Mouse (Mus musculus) heart, embryonic 14.5 days (tissue): ENCODE measurements around the gene Rassf6. TPM values are rescaled to one million over a fixed set of nuclear protein-coding genes. Genes with fewer than 3 reads are reported as not detected.
A peak's percentile ranks its signal among the peaks of the same experiment; 100 is the strongest.
"Not testable (repeated sequence)": the region's sequence is repeated elsewhere in the genome, so short reads cannot be mapped to it uniquely, and the experiment has no call there.

ENCODE experiments used
- ATAC-seq: fragments of 200-750 bp; cut with Nextera tagmentation; 2 replicates; pipeline ENCODE4 v1.8.0; 2017; ENCODE audit warnings: low read depth, moderate TSS enrichment; ENCODE audit not compliant: insufficient number of reproducible peaks, insufficient read depth, low FRiP score
- H3K27ac ChIP-seq, 2 experiments: fragments of 200-500 bp in 1 of 2; fragments of 300-500 bp in 1 of 2; sonication (generic) in 1 of 2; replicated peaks in 1 of 2; 2 replicates each; pipeline ENCODE4 v1.5.1; 2012 to 2014; ENCODE audit warnings: low read depth in 2 of 2, low read length in 2 of 2, control low read depth in 1 of 2, mild to moderate bottlenecking in 1 of 2, mixed read lengths in 1 of 2; ENCODE audit not compliant: control insufficient read depth in 1 of 2, insufficient read depth in 1 of 2
- H3K27me3 ChIP-seq: fragments of 300-500 bp; sonication (generic); 2 replicates; pipeline ENCODE4 v1.6.1; 2014; ENCODE audit warnings: mild to moderate bottlenecking, low read length, control low read depth; ENCODE audit not compliant: control insufficient read depth, insufficient read depth
- H3K36me3 ChIP-seq: fragments of 300-500 bp; sonication (generic); 2 replicates; pipeline ENCODE4 v1.6.1; 2014; ENCODE audit warnings: mild to moderate bottlenecking, control low read depth, low read length, mixed read lengths; ENCODE audit not compliant: control insufficient read depth, insufficient read depth
- H3K4me1 ChIP-seq, 2 experiments: fragments of 200-500 bp in 1 of 2; fragments of 300-500 bp in 1 of 2; sonication (generic) in 1 of 2; 2 replicates each; pipeline ENCODE4 v1.6.1; 2012 to 2014; ENCODE audit warnings: low read length in 2 of 2, control low read depth in 1 of 2, mixed read lengths in 1 of 2; ENCODE audit not compliant: control insufficient read depth in 2 of 2, insufficient read depth in 2 of 2
- H3K4me2 ChIP-seq: fragments of 300-500 bp; sonication (generic); 2 replicates; pipeline ENCODE4 v1.6.1; 2014; ENCODE audit warnings: mild to moderate bottlenecking, low read length
- H3K4me3 ChIP-seq, 2 experiments: fragments of 200-500 bp in 1 of 2; fragments of 300-500 bp in 1 of 2; sonication (generic) in 1 of 2; 2 replicates each; pipeline ENCODE4 v1.5.1; 2012 to 2014; ENCODE audit warnings: low read length in 2 of 2, mild to moderate bottlenecking in 2 of 2, control low read depth in 1 of 2, low read depth in 1 of 2, moderate library complexity in 1 of 2; ENCODE audit not compliant: control insufficient read depth in 1 of 2, insufficient read depth in 1 of 2
- H3K9ac ChIP-seq: fragments of 300-500 bp; sonication (generic); 2 replicates; pipeline ENCODE4 v1.6.1; 2014; ENCODE audit warnings: mild to moderate bottlenecking, low read length
- H3K9me3 ChIP-seq: fragments of 300-500 bp; sonication (generic); 2 replicates; pipeline ENCODE4 v1.6.1; 2016; ENCODE audit warnings: low read length, control low read depth; ENCODE audit not compliant: control insufficient read depth
- WGBS: fragments of 180-500 bp; shearing (Covaris S2); extraction: QIAGEN DNeasy Blood & Tissue Kit; methylation state at CpG from one replicate; pipeline ENCODE4 v1.1.7; 2014; 5-methylcytosine and 5-hydroxymethylcytosine counted together
- polyA plus RNA-seq: library from polyadenylated mRNA; unstranded; fragments of >200 nt; fragmentation: Nextera tagmentation; extraction: Ambion mirVana; gene quantifications from 2 replicates; pipeline ENCODE4 v1.2.1, GENCODE M21; 2014

Gene Rassf6
- polyA plus RNA-seq, 1 experiment from 2014 or later: 0.55 TPM

DNA sequence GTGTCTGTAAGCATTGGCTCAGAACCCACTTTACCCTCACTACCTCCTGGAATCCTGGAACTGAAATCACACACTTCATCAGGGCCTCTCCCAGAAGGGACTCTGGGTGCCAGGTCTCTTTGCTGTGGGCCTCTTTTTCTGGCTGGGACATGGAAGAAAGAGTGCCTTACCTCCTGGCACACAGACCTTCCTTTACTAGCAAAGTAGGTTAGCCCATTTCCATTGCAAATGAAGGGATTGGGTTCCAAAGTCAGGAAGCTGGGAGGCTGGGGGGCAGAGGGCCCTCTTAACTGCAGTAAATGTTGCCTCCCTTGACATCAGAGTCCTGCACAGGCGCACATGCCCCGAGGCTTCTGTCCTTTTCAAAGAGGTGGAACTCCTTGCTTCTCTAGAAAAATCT, 17.2 kb downstream of the Rassf6 start:
- 89% methylated on average over 2 of the region's 2 CpGs for WGBS
- no peak for ATAC-seq
- no peaks in the 10 kb centered on the region for H3K27me3 ChIP-seq
- no peak overlapping the region for H3K27ac ChIP-seq
- H3K36me3 ChIP-seq: no peaks in the 10 kb centered on the region
- H3K4me2 ChIP-seq: no peak overlapping the region
- H3K4me3 ChIP-seq: no peak overlapping the region
- no peaks in the 10 kb centered on the region for H3K9me3 ChIP-seq
- no peaks in the 10 kb centered on the region for H3K4me1 ChIP-seq
- no peak overlapping the region for H3K9ac ChIP-seq

DNA sequence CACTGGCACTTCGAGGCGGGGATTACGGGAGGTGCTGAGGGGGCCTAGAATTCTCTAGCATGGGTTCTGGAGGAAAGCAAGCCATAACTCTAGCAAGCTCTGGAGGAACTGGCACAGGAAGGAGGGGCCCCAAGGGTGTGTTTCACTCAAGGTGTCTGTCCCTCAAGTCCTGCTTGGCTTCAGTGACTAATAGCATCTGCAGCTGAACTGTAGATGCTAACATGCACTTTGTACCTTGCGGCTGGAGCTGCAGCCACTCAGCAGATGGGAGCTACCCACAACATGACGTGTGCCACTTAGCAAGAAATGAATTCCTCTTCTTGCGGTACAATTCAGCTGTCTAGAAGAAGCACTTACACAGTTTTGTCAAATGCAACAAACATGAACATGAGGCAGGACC, 18.7 kb downstream of the Rassf6 start:
- no peaks in the 10 kb centered on the region for H3K36me3 ChIP-seq
- no peaks in the 10 kb centered on the region for H3K4me1 ChIP-seq
- H3K4me2 ChIP-seq: no peak overlapping the region
- H3K9ac ChIP-seq: no peak overlapping the region
- H3K4me3 ChIP-seq: no peak overlapping the region
- ATAC-seq: no peak
- H3K9me3 ChIP-seq: no peaks in the 10 kb centered on the region
- 86% methylated on average over 6 of the region's 6 CpGs for WGBS
- H3K27ac ChIP-seq: no peak overlapping the region
- H3K27me3 ChIP-seq: no peaks in the 10 kb centered on the region

DNA sequence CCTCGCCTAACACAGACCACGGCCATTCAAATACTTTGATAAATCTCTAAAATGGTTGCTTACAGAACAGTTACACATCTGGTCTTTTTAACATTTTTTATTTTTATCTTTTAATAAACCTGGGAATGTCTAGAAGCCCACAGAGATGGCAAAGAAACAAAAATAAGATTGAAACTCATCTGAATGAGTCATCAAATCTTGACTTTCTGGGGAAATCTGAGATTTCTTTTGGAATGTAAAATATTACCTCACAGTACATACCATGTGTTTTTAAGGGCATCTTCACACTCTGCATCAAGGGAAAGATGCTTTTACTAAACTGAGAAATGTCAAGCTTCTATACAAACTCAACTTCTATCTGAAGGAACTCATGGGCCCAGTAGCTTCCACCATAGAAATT, 19.1 kb downstream of the Rassf6 start:
- WGBS: 83% methylated on average over 2 of the region's 2 CpGs
- Histone ChIP-seq H3K9me3 (no peaks in the 10 kb centered on the region), H3K4me1 (no peaks in the 10 kb centered on the region), H3K36me3 (no peaks in the 10 kb centered on the region), H3K27ac (no peak overlapping the region), H3K9ac (no peak overlapping the region), H3K27me3 (no peaks in the 10 kb centered on the region), H3K4me2 (no peak overlapping the region), H3K4me3 (no peak overlapping the region)
- ATAC-seq: no peak

DNA sequence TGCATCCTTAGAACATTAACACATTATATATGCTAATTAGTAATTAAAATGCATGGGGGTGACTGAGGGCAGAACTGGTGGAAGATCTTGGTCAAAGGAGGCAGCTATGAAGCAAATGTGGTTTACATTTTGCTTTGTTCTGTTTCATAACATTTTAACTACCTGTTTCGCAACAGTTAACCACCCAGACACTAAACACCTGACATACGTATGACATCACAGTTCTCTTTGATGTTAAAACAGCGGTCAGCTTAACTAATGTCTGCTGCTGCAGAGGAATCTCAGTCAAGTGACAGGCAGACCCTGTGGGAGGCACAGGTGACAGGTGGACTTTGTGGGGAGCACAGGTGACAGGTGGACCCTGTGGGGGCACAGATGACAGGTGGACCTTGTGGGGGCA, 22.6 kb downstream of the Rassf6 start:
- 88% methylated on average over 3 of the region's 3 CpGs for WGBS
- no peak overlapping the region for H3K4me3 ChIP-seq
- H3K4me1 ChIP-seq: no peaks in the 10 kb centered on the region
- ATAC-seq: no peak
- H3K36me3 ChIP-seq: no peaks in the 10 kb centered on the region
- H3K27me3 ChIP-seq: no peaks in the 10 kb centered on the region
- H3K9ac ChIP-seq: no peak overlapping the region
- no peaks in the 10 kb centered on the region for H3K9me3 ChIP-seq
- no peak overlapping the region for H3K4me2 ChIP-seq
- no peak overlapping the region for H3K27ac ChIP-seq

DNA sequence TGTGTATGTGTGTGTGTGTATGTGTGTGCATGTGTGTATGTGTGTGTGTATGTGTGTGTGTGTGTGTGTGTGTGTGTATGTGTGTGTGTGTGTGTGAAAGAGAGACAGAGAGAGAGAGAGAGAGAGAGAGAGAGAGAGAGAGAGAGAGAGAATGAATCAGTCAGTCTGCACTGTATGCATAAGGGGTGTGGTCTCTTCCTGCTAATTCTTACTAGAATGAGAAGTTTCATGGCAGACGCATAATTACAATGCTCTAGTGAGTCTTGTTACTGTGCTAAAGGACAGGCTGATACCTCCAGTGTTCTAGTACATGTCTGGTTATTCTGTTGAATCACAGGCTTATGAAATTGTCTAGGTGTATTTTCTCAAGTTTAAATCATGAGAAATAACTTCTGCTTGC, 27.7 kb downstream of the Rassf6 start:
- not testable (repeated sequence) for ATAC-seq

DNA sequence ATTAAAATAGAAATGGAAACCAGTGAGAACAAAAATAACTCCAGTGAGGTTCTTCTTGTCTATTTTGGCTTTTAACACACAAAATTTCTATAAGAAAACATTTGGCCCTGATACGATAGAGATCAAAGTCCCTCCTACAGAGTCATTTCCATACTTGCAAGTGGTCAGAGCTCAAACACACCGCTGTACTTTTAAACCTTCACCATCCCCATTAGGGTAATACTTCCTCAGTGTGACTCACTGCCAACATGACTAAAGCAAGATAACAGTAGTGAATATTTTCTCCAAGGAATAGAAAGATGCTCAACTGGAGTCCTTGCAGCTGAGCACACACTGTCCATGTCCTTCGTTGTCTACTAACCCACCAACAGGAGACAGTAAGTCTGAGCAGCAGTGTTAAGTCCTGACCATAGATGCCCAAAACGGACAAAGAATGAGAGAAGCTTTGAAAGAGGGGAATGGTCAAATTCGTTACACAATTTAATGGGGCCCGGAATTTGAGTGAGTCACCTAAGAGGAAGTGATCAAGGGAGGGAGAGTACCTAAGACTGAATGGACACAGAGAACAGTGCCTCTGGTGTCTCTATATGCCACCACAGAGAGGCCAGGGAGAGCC, 28.4 kb downstream of the Rassf6 start:
- H3K4me1 ChIP-seq: peaks cover 3 to 9% of the 10 kb centered on the region in 2 experiments; a peak in 3 of 4 replicates
- 75% methylated on average over 6 of the region's 6 CpGs for WGBS
- H3K4me3 ChIP-seq: no peak overlapping the region
- no peak overlapping the region for H3K4me2 ChIP-seq
- no peaks in the 10 kb centered on the region for H3K9me3 ChIP-seq
- no peak overlapping the region for H3K27ac ChIP-seq
- no peaks in the 10 kb centered on the region for H3K27me3 ChIP-seq
- H3K9ac ChIP-seq: no peak overlapping the region
- no peaks in the 10 kb centered on the region for H3K36me3 ChIP-seq
- no peak for ATAC-seq

More for the DNA sequence above, 27.7 kb downstream of the Rassf6 start:
- H3K36me3 ChIP-seq, H3K4me3 ChIP-seq, H3K9ac ChIP-seq, H3K9me3 ChIP-seq, H3K4me1 ChIP-seq, H3K4me2 ChIP-seq, H3K27me3 ChIP-seq, H3K27ac ChIP-seq: not testable (repeated sequence)
- 70% methylated on average over 1 of the region's 1 CpGs for WGBS

DNA sequence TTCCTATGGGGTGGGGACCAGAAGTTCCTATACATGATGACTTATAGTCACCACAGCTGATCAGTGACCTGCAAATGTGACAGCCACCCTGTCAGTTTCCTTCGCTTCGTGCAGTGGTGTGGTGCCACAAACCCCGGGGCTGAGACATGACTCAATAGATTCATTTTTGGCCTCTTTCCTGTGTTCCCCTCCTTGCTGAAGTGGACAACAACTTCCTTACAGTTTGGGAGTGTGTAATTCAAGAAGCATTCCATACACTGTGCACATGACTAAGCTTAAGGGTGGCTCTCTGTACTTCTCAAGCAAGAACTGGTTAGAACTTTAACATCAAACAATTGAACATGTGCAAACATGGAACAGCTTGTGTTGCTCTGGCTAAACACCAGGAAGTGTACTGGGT, 29.1 kb downstream of the Rassf6 start:
- Histone ChIP-seq H3K9me3 (no peaks in the 10 kb centered on the region), H3K4me2 (no peak overlapping the region), H3K9ac (no peak overlapping the region), H3K36me3 (no peaks in the 10 kb centered on the region), H3K27me3 (no peaks in the 10 kb centered on the region), H3K4me1 (peaks cover 3 to 9% of the 10 kb centered on the region in 2 experiments; a peak in 3 of 4 replicates), H3K27ac (no peak overlapping the region), H3K4me3 (no peak overlapping the region)
- ATAC-seq: no peak
- WGBS: 80% methylated on average over 3 of the region's 3 CpGs

DNA sequence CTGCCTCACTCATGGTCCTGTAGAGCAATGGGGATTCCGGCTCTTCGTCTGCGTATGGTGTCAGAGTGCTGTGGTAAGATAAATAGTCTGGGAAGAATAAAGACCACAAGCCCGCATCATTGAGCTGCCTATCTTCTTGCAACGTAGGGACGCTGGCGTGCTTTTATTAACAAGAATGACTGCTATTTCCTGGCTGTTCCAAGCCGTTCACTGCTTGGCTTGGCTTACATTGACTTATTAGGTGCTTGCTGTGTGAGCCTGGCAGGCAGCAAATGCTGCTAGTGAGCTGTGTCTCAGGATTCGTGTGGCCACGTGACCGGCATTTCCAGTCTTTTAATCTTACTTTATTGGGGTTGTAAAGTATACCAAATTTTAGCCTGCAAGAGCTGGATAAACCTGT, 31.6 kb downstream of the Rassf6 start:
- H3K27ac ChIP-seq: no peak overlapping the region
- H3K27me3 ChIP-seq: no peaks in the 10 kb centered on the region
- H3K4me2 ChIP-seq: peak overlapping the region; percentile 3; the same call in 1 of the 2 replicates
- H3K4me3 ChIP-seq: no peak overlapping the region
- 42% methylated on average over 11 of the region's 11 CpGs for WGBS
- no peak overlapping the region for H3K9ac ChIP-seq
- H3K9me3 ChIP-seq: no peaks in the 10 kb centered on the region
- peak; percentile 61; the same call in 1 of the 2 replicates for ATAC-seq
- H3K36me3 ChIP-seq: no peaks in the 10 kb centered on the region
- H3K4me1 ChIP-seq: peaks cover 5 to 12% of the 10 kb centered on the region in 2 experiments; a peak in 3 of 4 replicates
